Mouse (Mus musculus): ENCODE measurements around the gene 1700102P08Rik. TPM values are rescaled to one million over a fixed set of nuclear protein-coding genes. Genes with fewer than 3 reads are reported as not detected.

1700102P08Rik gene
- total and polyA plus RNA-seq, 2 experiments from 2014 or later, result not detected

DNA sequence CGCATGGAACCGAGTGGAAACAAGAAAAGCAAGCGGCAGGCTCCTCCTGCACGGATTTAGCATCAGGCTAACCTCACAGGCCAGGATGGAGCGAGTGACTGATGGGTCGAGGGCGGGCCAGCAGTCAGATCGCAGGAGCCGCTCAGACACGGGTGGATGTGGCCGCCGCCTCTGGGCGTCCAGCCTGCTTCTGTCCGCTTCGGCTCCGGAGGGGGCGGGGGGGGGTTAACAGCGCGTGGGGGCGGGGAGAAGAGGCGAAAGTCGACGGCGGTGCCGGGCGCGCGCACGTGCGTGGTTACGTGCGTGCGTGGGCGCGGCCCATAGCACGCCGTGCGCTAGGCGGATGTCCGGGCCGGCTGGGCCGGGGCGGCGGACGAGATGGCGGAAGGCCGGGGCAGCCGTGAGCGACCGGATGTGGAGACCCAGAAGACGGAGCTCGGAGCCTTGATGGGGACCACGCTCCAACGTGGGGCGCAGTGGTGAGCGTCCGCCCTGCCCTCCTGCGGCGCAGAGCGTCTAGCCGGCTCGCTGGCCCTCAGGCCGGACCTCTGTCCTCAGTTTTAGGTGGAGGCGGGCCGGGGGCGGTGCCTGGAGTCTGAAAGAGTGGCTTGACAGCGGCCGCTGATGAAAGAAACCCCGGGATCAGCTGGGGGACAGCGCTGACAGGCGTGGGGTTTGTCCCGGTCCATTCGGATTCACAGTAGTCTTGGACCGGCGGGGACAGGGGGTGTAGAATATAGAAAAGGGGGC is 44.9 kb upstream of the 1700102P08Rik start, which contains the start of gene Usp4:
Gene Usp4 (plus strand): TSS at position 314 of the 750 bp plus-strand sequence.
- H3K4me2 ChIP-seq (ENCODE audit: low read depth, low read length), result peak within 1 kb of the TSS; percentile 83
- no peaks in the 10 kb centered on the region for H3K27me3 ChIP-seq (ENCODE audit: control insufficient read depth, insufficient read depth, low read length)
- H3K4me3 ChIP-seq (ENCODE audit: low read depth, low read length), result peak within 1 kb of the TSS; percentile 83
- ATAC-seq (ENCODE audit: insufficient read depth, low read depth), result peak; percentile 95
- 1% methylated on average over 60 of the region's 75 CpGs for WGBS
- H3K9me3 ChIP-seq (replicated peaks; ENCODE audit: control insufficient read depth, low read length), result no peaks in the 10 kb centered on the region
- peaks cover 21% of the 10 kb centered on the region for H3K36me3 ChIP-seq (replicated peaks; ENCODE audit: control insufficient read depth, insufficient read depth, low read length)
- TF ChIP-seq EP300 (IDR thresholded peaks at IDR 0.05; ENCODE audit: low read depth) (peak; percentile 66; the same call in 1 of the 2 replicates), CTCF (IDR thresholded peaks at IDR 0.05; ENCODE audit: low read depth) (no peak)
- H3K4me1 ChIP-seq (ENCODE audit: control insufficient read depth, insufficient read depth), result peaks cover 10% of the 10 kb centered on the region
- H3K9ac ChIP-seq (replicated peaks; ENCODE audit: low read depth, low read length), result peak within 1 kb of the TSS; percentile 79
- H3K27ac ChIP-seq (ENCODE audit: low read depth), result peak within 1 kb of the TSS; percentile 95
- peak; percentile 88 for DNase-seq (ENCODE audit: low spot score)

GRCm38 (mm10) chr9:108348290-108348680 is 44.3 kb upstream of the 1700102P08Rik start:
- ATAC-seq (ENCODE audit: insufficient read depth, low read depth) (no peak), DNase-seq (ENCODE audit: low spot score) (peak; percentile 5)
- WGBS, result 2% methylated on average over 14 of the region's 14 CpGs
- H3K9me3 ChIP-seq (replicated peaks; ENCODE audit: control insufficient read depth, low read length), result no peaks in the 10 kb centered on the region
- peak overlapping the region; percentile 83 for H3K4me2 ChIP-seq (ENCODE audit: low read depth, low read length)
- H3K27me3 ChIP-seq (ENCODE audit: control insufficient read depth, insufficient read depth, low read length), result no peaks in the 10 kb centered on the region
- no peak for TF ChIP-seq CTCF (IDR thresholded peaks at IDR 0.05; ENCODE audit: low read depth)
- TF ChIP-seq EP300 (IDR thresholded peaks at IDR 0.05; ENCODE audit: low read depth), result no peak
- peaks cover 10% of the 10 kb centered on the region for H3K4me1 ChIP-seq (ENCODE audit: control insufficient read depth, insufficient read depth)
- peaks cover 27% of the 10 kb centered on the region for H3K36me3 ChIP-seq (replicated peaks; ENCODE audit: control insufficient read depth, insufficient read depth, low read length)
- H3K27ac ChIP-seq (ENCODE audit: low read depth), result peak overlapping the region; percentile 95
- H3K9ac ChIP-seq (replicated peaks; ENCODE audit: low read depth, low read length), result peak overlapping the region; percentile 79
- H3K4me3 ChIP-seq (ENCODE audit: low read depth, low read length), result peak overlapping the region; percentile 83

DNA sequence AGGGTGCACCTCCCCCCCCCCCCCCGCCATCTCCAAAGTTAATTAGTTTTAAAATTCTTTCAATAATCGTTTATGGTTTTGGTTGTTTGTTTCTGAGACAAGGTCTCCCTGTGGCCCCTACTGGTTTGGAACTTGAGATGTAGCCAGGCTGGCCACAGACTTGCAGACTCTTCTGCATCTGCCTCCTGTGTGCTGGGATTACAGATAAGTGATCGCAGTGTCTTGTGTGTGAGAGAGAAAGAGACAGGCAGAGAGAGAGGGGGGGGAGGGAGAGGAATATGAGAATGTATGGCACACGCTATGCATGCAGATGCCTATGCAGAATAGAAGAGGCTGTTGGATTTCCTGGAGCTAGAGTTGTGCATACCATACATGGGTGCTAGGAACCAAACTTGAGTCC is 42.9 kb upstream of the 1700102P08Rik start:
- peaks cover 10% of the 10 kb centered on the region for H3K4me1 ChIP-seq (ENCODE audit: control insufficient read depth, insufficient read depth)
- H3K36me3 ChIP-seq (replicated peaks; ENCODE audit: control insufficient read depth, insufficient read depth, low read length), result peaks cover 41% of the 10 kb centered on the region
- H3K27ac ChIP-seq (ENCODE audit: low read depth), result no peak overlapping the region
- no peak overlapping the region for H3K4me2 ChIP-seq (ENCODE audit: low read depth, low read length)
- H3K9me3 ChIP-seq (replicated peaks; ENCODE audit: control insufficient read depth, low read length), result no peaks in the 10 kb centered on the region
- no peak overlapping the region for H3K9ac ChIP-seq (replicated peaks; ENCODE audit: low read depth, low read length)
- ATAC-seq (ENCODE audit: insufficient read depth, low read depth) (no peak), DNase-seq (ENCODE audit: low spot score) (no peak)
- H3K27me3 ChIP-seq (ENCODE audit: control insufficient read depth, insufficient read depth, low read length), result no peaks in the 10 kb centered on the region
- no peak for TF ChIP-seq EP300 (IDR thresholded peaks at IDR 0.05; ENCODE audit: low read depth)
- no peak for TF ChIP-seq CTCF (IDR thresholded peaks at IDR 0.05; ENCODE audit: low read depth)
- WGBS, result 88% methylated on average over 4 of the region's 4 CpGs
- no peak overlapping the region for H3K4me3 ChIP-seq (ENCODE audit: low read depth, low read length)

- no peak overlapping the region for H3K27ac ChIP-seq (ENCODE audit: low read depth)
- H3K4me2 ChIP-seq (ENCODE audit: low read depth, low read length), result no peak overlapping the region
- no peak overlapping the region for H3K9ac ChIP-seq (replicated peaks; ENCODE audit: low read depth, low read length)
- no peak for TF ChIP-seq CTCF (IDR thresholded peaks at IDR 0.05; ENCODE audit: low read depth)
- no peak for TF ChIP-seq EP300 (IDR thresholded peaks at IDR 0.05; ENCODE audit: low read depth)
- peaks cover 5% of the 10 kb centered on the region for H3K4me1 ChIP-seq (ENCODE audit: control insufficient read depth, insufficient read depth)
- no peaks in the 10 kb centered on the region for H3K27me3 ChIP-seq (ENCODE audit: control insufficient read depth, insufficient read depth, low read length)
- no peaks in the 10 kb centered on the region for H3K9me3 ChIP-seq (replicated peaks; ENCODE audit: control insufficient read depth, low read length)
- DNase-seq (ENCODE audit: low spot score) (no peak), ATAC-seq (ENCODE audit: insufficient read depth, low read depth) (no peak)
- peaks cover 83% of the 10 kb centered on the region for H3K36me3 ChIP-seq (replicated peaks; ENCODE audit: control insufficient read depth, insufficient read depth, low read length)
- no peak overlapping the region for H3K4me3 ChIP-seq (ENCODE audit: low read depth, low read length)
- WGBS, result 40% methylated on average over 9 of the region's 9 CpGs
Observed at GRCm38 (mm10) chr9:108378234-108378633, 14.4 kb upstream of the 1700102P08Rik start.

GRCm38 (mm10) chr9:108378736-108379135 is 13.9 kb upstream of the 1700102P08Rik start:
- 0 out of 2 replicates have a peak, but pooled peaks have one; percentile 8 for ATAC-seq (ENCODE audit: insufficient read depth, low read depth)
- TF ChIP-seq EP300 (IDR thresholded peaks at IDR 0.05; ENCODE audit: low read depth) (no peak), CTCF (IDR thresholded peaks at IDR 0.05; ENCODE audit: low read depth) (no peak)
- 57% methylated on average over 5 of the region's 5 CpGs for WGBS
- no peaks in the 10 kb centered on the region for H3K9me3 ChIP-seq (replicated peaks; ENCODE audit: control insufficient read depth, low read length)
- H3K27ac ChIP-seq (ENCODE audit: low read depth), result no peak overlapping the region
- H3K4me2 ChIP-seq (ENCODE audit: low read depth, low read length), result no peak overlapping the region
- H3K27me3 ChIP-seq (ENCODE audit: control insufficient read depth, insufficient read depth, low read length), result no peaks in the 10 kb centered on the region
- H3K9ac ChIP-seq (replicated peaks; ENCODE audit: low read depth, low read length), result no peak overlapping the region
- peaks cover 5% of the 10 kb centered on the region for H3K4me1 ChIP-seq (ENCODE audit: control insufficient read depth, insufficient read depth)
- H3K36me3 ChIP-seq (replicated peaks; ENCODE audit: control insufficient read depth, insufficient read depth, low read length), result peaks cover 83% of the 10 kb centered on the region
- no peak overlapping the region for H3K4me3 ChIP-seq (ENCODE audit: low read depth, low read length)
- no peak for DNase-seq (ENCODE audit: low spot score)

Measured in heart, postnatal 0 days (tissue).